Mouse (Mus musculus): ENCODE results near the gene C2cd3. TPM values are rescaled to one million over a fixed set of nuclear protein-coding genes. Genes with fewer than 3 reads are reported as not detected.

The C2cd3 gene
- 14.0 and 15.4 TPM in 2 replicates for polyA plus RNA-seq (2016; fragmentation: Nextera tagmentation; extraction: Ambion mirVana)

DNA sequence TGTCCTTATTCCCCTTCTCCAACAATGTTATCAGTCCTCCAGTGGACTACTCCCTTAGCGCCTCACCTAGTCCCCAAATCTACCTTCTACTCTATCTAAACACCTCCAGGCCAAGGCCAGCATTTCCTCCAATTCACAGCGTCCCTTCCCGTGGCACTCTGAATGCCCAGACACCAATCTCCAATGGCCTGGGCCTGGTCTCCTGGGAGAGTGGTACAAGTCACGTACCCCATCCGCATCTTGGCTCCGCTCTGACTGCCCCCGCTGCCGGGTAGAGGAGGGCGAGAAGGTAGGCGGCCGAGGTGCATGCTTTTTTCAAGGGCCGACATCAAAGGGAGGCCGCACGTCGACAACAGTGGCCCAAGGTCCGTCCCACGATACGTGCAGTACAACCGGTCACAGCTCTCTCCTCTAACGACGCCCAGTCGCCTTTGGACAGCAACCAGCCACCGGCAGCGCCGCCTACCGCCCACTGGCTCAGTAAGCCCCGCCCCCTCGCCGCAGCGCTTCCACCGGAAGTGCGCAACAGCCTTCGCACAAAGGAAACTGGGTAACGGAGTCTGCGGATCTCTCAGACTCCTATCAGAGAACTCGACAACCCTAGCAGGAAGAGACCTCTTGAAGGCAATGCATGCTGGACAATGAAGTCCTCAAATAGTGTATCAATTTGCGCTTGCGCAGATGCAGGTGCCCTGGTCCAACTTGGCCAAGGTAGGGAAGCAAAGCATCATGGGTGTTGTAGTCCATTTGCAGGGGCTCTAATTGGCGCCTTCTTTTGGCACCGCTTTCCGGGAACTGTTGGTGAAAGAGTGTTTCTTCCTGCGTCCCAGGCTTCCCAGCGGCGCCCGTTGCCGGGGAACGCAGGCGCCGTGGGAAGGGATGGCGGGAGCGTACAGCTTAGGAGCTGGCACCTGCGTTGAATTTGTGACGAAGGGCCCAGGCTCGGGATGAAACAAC is at the start of gene C2cd3, which contains the start of gene Ppme1:
Gene C2cd3 (plus strand): TSS at position 739 of the 957 bp plus-strand sequence.
Gene Ppme1 (minus strand): TSS at position 813 of the 957 bp plus-strand sequence.
- ATAC-seq = peak; percentile 96
- peak within 1 kb of the TSS; percentile 83 for H3K4me3 ChIP-seq
- no peaks in the 10 kb centered on the region for H3K9me3 ChIP-seq (replicated peaks)
- H3K27me3 ChIP-seq (replicated peaks) = no peaks in the 10 kb centered on the region
- H3K4me1 ChIP-seq = peaks cover 33% of the 10 kb centered on the region
- peak within 1 kb of the TSS; percentile 94 for H3K27ac ChIP-seq
- peak within 1 kb of the TSS; percentile 85 for H3K4me2 ChIP-seq
- peaks cover 23% of the 10 kb centered on the region for H3K36me3 ChIP-seq
- peak within 1 kb of the TSS; percentile 91 for H3K9ac ChIP-seq
- WGBS (ENCODE audit: insufficient replicate concordance) = under 1% methylated on average over 54 of the region's 54 CpGs

DNA sequence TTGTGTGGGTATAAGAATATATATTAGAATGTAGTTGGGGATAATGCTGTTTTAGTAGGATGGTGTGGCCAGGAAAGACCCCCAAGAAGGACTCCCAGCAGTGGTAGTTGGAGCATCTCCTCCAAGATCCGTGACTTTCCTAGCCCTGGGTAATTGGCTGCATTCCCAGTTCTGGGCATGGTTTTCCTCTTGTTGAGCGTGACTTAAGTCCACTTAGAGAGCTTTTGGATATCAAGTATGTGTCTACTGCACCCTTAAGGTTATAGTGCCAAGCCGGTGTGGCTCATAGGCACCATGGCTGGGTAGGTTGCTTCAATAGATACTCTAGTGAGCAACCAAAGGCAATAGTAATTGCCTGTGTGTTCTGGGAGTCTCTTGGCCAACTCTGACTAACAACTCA is 48.3 kb upstream of the C2cd3 start:
- WGBS (ENCODE audit: insufficient replicate concordance) = 80% methylated on average over 3 of the region's 3 CpGs
- Histone ChIP-seq H3K4me3 (no peak overlapping the region), H3K36me3 (peaks cover 28% of the 10 kb centered on the region), H3K27me3 (replicated peaks) (0 out of 2 replicates have a peak, but pooled peaks cover 4% of the 10 kb centered on the region), H3K4me2 (no peak overlapping the region), H3K9ac (no peak overlapping the region), H3K9me3 (replicated peaks) (no peaks in the 10 kb centered on the region), H3K27ac (no peak overlapping the region), H3K4me1 (no peaks in the 10 kb centered on the region)
- ATAC-seq = no peak

DNA sequence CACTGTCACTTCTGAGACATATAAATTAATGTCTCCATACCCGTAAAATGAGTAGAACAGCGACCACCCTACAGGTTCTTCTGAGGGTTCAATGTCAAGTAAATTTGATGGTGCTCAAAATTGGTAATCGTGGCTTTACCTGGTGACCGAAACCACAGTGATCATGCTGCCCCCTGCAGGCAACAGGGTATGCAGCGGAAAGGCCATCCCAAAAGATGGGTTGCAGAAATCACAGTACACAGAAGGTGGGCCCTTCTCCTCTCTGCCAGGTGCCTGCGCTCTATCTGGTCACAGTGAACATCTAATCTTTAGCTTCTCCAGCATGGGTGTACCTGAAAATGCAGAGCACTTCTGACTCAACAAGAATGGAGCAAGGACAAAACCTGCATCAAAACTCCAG is 46.6 kb upstream of the C2cd3 start:
- H3K4me2 ChIP-seq = no peak overlapping the region
- no peaks in the 10 kb centered on the region for H3K4me1 ChIP-seq
- H3K27ac ChIP-seq = no peak overlapping the region
- H3K27me3 ChIP-seq (replicated peaks) = no peaks in the 10 kb centered on the region
- H3K9ac ChIP-seq = no peak overlapping the region
- no peaks in the 10 kb centered on the region for H3K9me3 ChIP-seq (replicated peaks)
- no peak for ATAC-seq
- WGBS (ENCODE audit: insufficient replicate concordance) = 68% methylated on average over 6 of the region's 6 CpGs
- H3K36me3 ChIP-seq = peaks cover 42% of the 10 kb centered on the region
- H3K4me3 ChIP-seq = no peak overlapping the region

DNA sequence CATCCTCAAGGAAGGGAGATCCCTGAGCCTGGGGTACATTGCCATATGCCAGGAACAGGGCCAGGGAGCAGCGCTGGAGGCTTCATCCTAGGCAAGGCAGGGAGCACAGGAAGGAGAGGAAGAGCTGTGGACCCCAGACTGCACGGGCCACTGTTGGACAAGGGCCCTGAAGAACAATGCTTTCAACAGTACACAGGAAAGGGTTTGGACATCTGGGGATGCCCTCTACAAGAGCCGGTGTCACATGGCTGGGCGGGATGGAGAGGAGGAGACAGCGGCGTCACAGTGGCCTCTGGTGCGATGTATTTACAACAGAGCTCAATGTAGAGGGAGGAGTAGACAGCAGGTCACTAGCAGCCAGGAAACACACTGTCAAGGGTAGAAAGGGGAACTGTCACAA is 44.5 kb upstream of the C2cd3 start:
- H3K36me3 ChIP-seq = peaks cover 62% of the 10 kb centered on the region
- H3K9ac ChIP-seq = no peak overlapping the region
- no peaks in the 10 kb centered on the region for H3K9me3 ChIP-seq (replicated peaks)
- H3K4me2 ChIP-seq = no peak overlapping the region
- 81% methylated on average over 7 of the region's 7 CpGs for WGBS (ENCODE audit: insufficient replicate concordance)
- H3K27me3 ChIP-seq (replicated peaks) = no peaks in the 10 kb centered on the region
- ATAC-seq = no peak
- no peak overlapping the region for H3K27ac ChIP-seq
- no peak overlapping the region for H3K4me3 ChIP-seq
- no peaks in the 10 kb centered on the region for H3K4me1 ChIP-seq

DNA sequence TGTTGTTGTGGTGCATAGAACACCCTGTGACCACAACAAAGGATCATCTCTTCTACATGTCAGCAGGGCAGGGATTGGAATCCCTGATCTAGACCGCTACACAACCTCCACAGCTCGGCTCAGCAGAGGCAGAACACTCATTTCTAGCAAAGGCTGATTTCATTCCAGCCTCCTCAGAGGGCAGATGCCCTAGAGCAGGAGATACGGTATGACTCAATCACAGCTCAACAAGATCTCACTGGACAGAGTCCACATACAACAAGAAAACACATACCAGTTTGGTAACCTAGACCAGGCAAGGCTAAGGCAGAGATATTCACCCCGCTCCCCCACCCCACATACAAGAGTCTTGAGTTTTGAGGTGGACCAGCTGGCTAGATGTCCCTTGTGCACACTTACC is 43.4 kb upstream of the C2cd3 start:
- no peak overlapping the region for H3K4me3 ChIP-seq
- no peak overlapping the region for H3K4me2 ChIP-seq
- 73% methylated on average over 4 of the region's 4 CpGs for WGBS (ENCODE audit: insufficient replicate concordance)
- no peaks in the 10 kb centered on the region for H3K27me3 ChIP-seq (replicated peaks)
- peaks cover 73% of the 10 kb centered on the region for H3K36me3 ChIP-seq
- no peak for ATAC-seq
- H3K27ac ChIP-seq = no peak overlapping the region
- no peak overlapping the region for H3K9ac ChIP-seq
- no peaks in the 10 kb centered on the region for H3K9me3 ChIP-seq (replicated peaks)
- no peaks in the 10 kb centered on the region for H3K4me1 ChIP-seq

DNA sequence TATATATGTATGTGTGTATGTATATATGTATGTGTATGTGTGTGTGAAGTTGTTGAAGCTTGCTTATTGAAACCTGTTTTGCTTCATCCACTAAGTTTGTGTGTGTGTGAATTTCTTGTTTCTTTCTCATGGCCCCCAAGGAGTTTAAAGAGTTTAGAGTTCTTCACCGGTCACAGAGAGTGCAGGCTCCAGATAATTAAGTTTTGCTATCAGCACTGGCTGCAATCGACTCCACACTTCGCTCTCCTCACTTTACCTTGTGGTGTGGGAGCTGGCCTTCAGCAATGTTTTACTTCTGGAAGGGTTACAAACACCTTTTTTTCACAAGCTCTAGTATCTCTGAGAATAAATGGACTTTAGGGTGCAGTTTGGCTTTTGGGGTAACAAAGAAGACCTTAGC is 40.8 kb upstream of the C2cd3 start:
- Histone ChIP-seq H3K4me3 (no peak overlapping the region), H3K4me2 (no peak overlapping the region), H3K36me3 (peaks cover 88% of the 10 kb centered on the region), H3K4me1 (no peaks in the 10 kb centered on the region), H3K27me3 (replicated peaks) (no peaks in the 10 kb centered on the region), H3K9ac (no peak overlapping the region), H3K27ac (no peak overlapping the region), H3K9me3 (replicated peaks) (no peaks in the 10 kb centered on the region)
- WGBS (ENCODE audit: insufficient replicate concordance) = 67% methylated on average over 3 of the region's 3 CpGs
- no peak for ATAC-seq

DNA sequence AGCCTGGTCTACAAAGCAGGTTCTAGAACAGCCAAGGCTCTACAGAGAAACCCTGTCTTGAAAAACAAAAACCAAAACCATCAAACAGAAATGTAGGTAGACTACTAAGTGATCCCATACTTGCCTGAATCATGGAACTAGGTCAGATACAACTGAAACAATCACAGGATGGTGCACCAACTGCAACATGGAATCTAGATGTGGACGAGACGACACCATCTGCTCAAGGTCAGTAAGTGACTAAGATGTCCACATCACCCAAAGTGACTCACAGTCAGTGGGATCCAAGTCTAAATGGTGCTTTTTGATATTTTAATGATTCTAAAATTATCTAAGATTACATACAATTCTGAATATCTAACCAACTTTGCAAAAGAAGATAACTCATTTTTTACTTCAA is 36.1 kb upstream of the C2cd3 start:
- ATAC-seq = no peak
- peaks cover 83% of the 10 kb centered on the region for H3K36me3 ChIP-seq
- no peak overlapping the region for H3K27ac ChIP-seq
- no peak overlapping the region for H3K9ac ChIP-seq
- H3K4me1 ChIP-seq = no peaks in the 10 kb centered on the region
- 84% methylated on average over 2 of the region's 2 CpGs for WGBS (ENCODE audit: insufficient replicate concordance)
- H3K27me3 ChIP-seq (replicated peaks) = no peaks in the 10 kb centered on the region
- no peaks in the 10 kb centered on the region for H3K9me3 ChIP-seq (replicated peaks)
- H3K4me2 ChIP-seq = no peak overlapping the region
- H3K4me3 ChIP-seq = no peak overlapping the region

DNA sequence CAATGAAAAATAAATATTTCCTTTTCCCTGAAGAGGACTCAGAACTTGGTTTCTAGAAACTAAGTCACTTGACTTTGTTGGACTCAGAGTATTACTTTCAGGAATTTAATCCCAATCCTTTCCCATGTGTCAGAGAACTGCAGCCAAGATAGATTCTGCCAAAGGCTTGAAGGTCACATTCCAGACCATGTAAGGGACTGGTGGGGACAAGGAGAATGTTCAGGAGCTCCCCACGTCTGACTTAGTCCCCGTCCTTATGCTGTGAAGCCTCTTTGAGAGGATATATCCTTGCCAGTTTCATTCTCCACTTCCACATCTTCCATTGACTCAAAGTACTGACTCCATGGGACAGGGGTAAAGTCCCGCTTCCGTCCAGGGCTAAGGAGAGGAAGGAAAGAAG is 17.0 kb upstream of the C2cd3 start:
- WGBS (ENCODE audit: insufficient replicate concordance) = 77% methylated on average over 4 of the region's 4 CpGs
- Histone ChIP-seq H3K9me3 (replicated peaks) (no peaks in the 10 kb centered on the region), H3K4me3 (no peak overlapping the region), H3K27ac (no peak overlapping the region), H3K4me1 (no peaks in the 10 kb centered on the region), H3K9ac (no peak overlapping the region), H3K36me3 (peaks cover 21% of the 10 kb centered on the region), H3K27me3 (replicated peaks) (no peaks in the 10 kb centered on the region), H3K4me2 (no peak overlapping the region)
- no peak for ATAC-seq

DNA sequence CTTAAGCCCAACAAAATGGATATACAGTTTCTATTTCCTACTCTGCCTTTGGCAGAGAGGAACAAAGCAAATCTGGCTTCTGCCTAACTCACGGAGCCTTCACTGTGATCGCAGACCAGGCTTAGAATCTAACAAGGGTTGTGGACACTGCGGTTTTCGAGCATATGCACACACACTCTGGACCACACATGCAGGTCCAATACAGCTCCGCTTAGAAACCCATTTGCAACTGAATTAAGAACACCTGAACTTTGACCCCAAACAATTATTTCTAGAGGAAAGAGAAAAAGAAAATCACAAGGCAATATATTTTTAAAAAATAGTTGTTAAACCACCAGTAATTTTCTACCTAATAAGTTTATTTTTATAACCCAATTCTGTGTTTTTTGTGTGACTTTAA is 15.7 kb upstream of the C2cd3 start:
- Histone ChIP-seq H3K9ac (no peak overlapping the region), H3K4me1 (no peaks in the 10 kb centered on the region), H3K4me3 (no peak overlapping the region), H3K4me2 (no peak overlapping the region), H3K27ac (no peak overlapping the region), H3K36me3 (peaks cover 20% of the 10 kb centered on the region), H3K9me3 (replicated peaks) (no peaks in the 10 kb centered on the region), H3K27me3 (replicated peaks) (no peaks in the 10 kb centered on the region)
- WGBS (ENCODE audit: insufficient replicate concordance) = 83% methylated on average over 5 of the region's 5 CpGs
- ATAC-seq = no peak

DNA sequence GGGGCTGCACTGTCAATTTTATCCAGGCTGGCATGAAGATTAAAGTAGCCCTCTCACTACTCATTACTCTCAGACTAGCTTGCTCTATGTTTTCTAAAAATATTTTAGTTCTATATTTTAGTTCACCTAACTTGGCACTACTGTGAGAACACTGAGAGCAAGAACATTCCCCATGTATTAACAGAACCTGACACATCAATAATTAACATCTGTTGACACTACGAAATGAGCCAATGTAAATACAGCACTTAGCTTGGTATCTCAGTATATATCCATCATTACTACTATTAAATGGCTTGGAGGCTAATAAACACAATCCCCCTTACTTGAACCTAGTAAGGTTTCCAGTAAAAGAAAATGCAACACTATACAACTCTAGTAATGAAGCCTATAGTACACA is 15.3 kb upstream of the C2cd3 start:
- ATAC-seq = no peak
- WGBS (ENCODE audit: insufficient replicate concordance) = 78% methylated on average over 1 of the region's 1 CpGs

DNA sequence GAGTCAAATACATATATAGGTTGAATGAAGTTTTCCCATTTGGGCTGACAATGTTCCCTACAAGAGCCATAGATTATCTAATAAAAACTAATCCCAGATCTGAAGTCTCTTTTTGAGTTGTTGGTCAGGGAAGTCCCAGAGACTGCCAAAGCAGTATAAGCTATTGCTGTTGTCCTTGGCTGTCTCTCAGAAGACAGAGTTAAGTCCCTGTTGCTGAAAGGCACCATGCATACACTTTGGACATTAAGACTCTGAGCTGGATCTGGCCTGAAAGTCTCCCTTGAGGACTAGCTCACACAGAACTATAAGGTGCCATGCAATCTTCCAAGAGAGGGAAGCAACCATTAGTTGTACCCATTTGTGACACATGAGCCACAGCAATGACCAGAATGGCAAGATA is 14.2 kb upstream of the C2cd3 start:
- no peak overlapping the region for H3K27ac ChIP-seq
- no peak for ATAC-seq
- H3K27me3 ChIP-seq (replicated peaks) = no peaks in the 10 kb centered on the region
- H3K4me2 ChIP-seq = no peak overlapping the region
- no peak overlapping the region for H3K4me3 ChIP-seq
- no peaks in the 10 kb centered on the region for H3K4me1 ChIP-seq
- H3K9me3 ChIP-seq (replicated peaks) = no peaks in the 10 kb centered on the region
- H3K9ac ChIP-seq = no peak overlapping the region
- peaks cover 10% of the 10 kb centered on the region for H3K36me3 ChIP-seq

More for the DNA sequence above, 15.3 kb upstream of the C2cd3 start:
- no peak overlapping the region for H3K4me2 ChIP-seq
- H3K4me3 ChIP-seq = no peak overlapping the region
- no peaks in the 10 kb centered on the region for H3K4me1 ChIP-seq
- peaks cover 16% of the 10 kb centered on the region for H3K36me3 ChIP-seq
- no peak overlapping the region for H3K9ac ChIP-seq
- H3K27ac ChIP-seq = no peak overlapping the region
- no peaks in the 10 kb centered on the region for H3K27me3 ChIP-seq (replicated peaks)
- H3K9me3 ChIP-seq (replicated peaks) = no peaks in the 10 kb centered on the region

DNA sequence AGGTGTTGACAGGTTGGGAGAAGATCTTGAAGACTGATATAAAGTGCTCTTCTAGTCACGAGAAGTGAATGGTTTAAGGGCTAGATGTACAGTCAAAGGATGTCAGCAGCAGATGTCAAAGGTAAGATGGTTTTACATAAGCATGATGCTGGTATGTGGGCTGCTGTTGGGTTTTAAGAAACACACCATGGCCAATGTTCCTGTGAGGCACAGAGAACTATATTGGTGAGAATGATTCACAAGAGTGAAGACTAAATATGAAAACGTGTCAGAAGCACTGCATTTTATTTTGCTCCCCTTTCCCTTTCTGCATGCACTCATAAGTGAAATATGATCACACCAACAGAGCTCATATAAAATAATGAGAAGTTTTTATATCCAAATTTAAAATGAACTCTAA is 8.9 kb upstream of the C2cd3 start:
- Histone ChIP-seq H3K27me3 (replicated peaks) (no peaks in the 10 kb centered on the region), H3K4me2 (no peak overlapping the region), H3K4me1 (peaks cover 11% of the 10 kb centered on the region), H3K9ac (no peak overlapping the region), H3K4me3 (no peak overlapping the region), H3K36me3 (no peaks in the 10 kb centered on the region), H3K27ac (no peak overlapping the region), H3K9me3 (replicated peaks) (no peaks in the 10 kb centered on the region)
- ATAC-seq = no peak
- 75% methylated on average over 2 of the region's 2 CpGs for WGBS (ENCODE audit: insufficient replicate concordance)

Measured in liver, embryonic 12.5 days (tissue).